Mouse (Mus musculus): Measurements from ENCODE around the gene Atpif1.
"Not testable (repeated sequence)": the region's sequence is repeated elsewhere in the genome, so short reads cannot be mapped to it uniquely, and the experiment has no call there.

The Atpif1 gene

DNA sequence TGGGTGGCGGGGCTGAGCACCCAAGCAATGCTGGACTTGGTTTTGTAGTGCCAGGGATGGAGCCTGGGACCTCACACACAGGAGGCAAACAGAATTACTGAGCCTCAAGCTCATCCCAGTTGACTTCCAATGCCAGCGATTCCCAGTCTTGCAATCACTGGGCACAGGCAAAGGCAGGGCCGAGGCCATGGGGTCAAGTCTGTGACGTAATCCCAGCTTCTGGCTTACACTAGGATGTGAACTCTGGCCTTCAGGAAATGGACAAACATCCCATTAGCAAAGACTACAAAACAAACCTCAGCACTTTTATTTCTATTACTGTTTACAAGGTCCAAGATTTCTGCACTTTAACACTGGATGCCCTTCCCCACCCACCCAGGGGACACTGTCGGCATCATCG, 41.7 kb downstream of the Atpif1 start:
- DNase-seq (ENCODE audit: low read depth, low spot score): no peak

DNA sequence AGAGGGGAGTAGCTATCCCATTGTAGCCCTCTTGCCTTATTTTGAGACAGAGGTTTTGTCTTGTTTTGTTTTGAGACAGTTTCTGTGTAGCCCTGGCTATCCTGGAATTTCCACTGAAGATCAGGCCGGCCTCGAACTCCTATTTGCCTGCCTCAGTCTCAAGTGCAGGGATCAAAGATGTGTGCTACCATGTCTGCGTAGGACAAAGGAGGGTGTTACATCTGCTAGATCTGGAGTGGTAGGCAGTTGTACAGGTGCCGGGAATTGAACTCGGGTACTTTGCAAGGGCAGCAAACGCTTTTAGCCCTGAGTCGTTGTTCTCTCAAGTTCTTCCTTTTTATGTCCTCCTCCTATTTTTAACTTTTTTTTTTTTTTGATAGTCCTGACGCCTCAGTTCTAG, 42.4 kb downstream of the Atpif1 start:
- DNase-seq (ENCODE audit: low read depth, low spot score): no peak

DNA sequence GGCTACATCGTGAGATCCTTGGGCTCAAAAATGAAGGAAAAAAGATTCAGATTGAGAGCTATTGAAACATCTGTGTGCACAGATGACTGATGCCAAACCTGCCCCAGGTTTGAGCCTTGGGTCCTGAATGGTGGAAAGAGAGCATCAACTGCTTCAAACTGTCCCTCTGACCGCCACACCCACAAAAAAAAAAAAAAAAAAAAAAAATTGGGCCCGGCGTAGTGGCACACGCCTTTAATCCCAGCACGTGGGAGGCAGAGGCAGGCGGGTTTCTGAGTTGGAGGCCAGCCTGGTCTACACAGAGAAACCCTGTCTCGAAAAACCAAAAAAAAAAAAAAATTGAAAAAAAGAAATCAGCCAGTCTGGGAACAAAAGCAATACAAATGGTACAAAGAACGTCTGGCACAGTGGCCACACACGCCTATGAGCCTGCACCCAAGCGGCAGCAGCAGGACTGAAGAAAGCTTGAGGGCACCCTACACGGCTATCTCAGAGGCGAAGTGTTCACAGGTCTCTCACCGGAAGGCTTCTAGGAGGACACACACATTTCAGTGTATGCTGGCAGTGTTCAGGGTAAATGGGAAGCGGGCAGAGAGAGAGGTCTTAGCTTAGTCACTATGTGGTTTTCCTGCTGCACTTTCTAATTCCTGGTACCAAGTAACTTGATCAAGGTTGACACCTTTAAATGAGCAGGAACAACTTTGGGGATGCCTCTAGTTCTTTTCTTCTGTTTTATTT, 43.0 kb downstream of the Atpif1 start:
- DNase-seq (ENCODE audit: low read depth, low spot score): no peak

DNA sequence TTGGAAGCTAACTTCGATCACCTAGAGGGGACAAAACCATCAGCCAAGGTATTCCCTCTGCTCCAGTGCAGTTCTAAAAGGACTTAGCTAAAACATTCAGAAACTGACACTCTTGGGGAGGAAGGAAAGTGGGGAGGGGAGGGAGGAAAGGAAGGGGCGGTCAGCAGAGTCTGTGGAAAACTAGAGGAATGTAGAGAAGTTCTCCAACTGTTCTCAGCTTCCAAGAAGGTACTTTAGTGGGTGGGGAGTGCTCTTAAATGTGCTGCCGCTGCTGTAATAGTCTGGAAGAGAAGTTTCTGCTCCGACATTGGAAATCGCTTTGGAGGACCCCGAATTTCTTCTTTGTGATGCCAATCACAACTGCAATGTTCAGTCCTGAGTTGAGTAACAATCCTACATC, 44.5 kb downstream of the Atpif1 start:
- no peak for DNase-seq (ENCODE audit: low read depth, low spot score)

DNA sequence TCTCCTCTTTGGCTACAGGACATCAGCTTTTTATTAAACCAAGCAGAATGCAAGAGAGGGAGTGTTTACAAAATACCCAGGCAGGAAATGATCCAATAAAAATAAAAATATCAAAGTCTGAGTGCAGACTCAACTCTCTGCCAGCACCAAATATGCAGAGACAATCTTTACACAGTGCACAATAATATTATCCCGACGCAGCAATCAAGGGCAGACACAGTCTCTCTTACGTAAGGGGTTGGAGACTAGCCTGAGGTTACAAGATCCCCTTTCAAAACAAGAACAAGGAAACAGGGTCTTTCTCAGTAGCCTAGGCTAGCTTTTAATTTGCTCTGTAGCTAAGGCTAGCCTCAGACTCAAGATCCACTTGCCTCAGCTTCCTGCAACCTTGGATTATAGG, 44.9 kb downstream of the Atpif1 start:
- DNase-seq (ENCODE audit: low read depth, low spot score): no peak

DNA sequence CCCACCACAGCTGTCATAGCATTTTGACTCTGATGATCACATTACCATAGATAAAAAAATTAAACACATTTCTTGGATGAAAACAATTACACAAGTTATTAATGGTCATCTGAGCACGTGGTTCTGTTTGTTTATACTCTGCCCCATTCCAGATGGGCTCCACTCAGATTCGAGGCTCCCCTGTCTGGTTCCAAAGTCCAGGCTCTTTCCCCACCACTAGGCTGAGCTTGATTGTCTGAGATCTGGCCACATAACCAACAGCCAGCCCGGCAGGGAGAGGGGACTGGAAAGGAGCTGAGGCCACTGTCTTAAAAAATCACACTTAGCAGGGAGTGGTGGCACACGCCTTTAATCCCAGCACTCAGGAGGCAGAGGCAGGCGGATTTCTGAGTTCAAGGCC, 48.6 kb downstream of the Atpif1 start:
- no peak for DNase-seq (ENCODE audit: low read depth, low spot score)

DNA sequence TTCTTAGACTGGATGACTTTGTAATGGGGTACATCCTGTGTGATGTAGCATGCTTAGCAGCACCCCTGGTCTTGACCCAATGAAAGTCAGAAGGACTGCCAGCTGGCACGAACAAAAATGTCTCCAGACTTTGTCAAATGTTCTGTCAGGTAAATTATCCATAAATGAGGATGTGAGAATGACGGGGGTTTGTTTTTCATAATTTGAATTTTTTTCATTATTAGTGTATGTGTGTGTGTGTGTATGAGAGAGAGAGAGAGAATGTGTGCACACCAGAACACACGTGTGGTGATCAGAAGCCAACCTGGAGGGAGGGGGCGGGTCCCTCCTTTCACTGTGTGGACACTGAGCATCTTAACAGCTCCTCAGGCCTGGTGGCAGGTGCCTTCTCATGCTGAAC, 49.2 kb downstream of the Atpif1 start:
- no peak for DNase-seq (ENCODE audit: low read depth, low spot score)

DNA sequence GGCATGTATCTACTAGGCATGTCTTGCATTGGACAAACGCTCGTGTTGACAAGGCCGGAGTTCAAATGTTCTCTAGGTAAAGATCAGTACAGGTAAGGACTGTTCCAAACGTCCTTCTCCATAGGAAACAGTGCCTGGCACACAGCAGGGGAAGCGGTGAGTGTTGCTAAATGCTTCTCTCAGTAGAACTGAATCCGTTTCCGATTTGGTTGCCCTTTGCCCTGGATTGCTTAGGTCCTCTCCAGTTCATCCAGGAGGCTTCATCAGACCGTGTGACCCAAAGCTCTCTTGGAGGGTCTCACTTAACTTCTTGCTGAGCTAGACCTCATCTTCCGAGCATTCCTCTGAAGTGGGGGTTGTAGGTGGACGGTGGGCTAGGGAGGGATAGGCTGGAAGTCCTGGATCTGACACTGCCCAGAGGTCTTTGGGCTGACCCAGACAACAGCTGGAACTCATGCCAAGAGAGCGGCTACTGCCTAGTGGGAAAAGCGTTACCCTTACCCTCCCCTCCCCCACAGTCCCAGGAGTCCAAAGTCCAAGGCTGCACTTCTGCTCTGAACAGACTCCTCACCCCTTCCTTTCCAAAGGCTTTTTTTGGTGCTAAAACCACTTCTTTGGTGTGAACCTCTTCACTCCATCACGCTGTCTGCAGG, 50.4 kb downstream of the Atpif1 start:
- no peak for DNase-seq (ENCODE audit: low read depth, low spot score)

DNA sequence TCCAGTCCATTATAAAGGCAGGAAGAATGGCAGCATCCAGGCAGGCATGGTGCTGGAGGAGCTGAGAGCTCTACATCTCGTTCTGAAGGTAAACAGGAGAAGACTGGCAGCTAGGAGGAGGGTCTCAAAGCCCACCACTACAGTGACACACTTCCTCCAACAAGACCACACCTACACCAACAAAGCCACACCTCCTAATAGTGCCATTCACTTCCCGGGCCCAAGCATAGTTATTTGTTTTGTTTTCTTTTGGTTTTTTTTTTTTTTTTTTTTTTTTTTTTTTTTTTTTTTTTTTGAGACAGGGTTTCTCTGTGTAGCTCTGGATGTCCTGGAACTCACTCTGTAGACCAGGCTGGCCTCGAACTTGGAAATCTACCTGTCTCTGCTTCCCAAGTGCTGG, 51.4 kb downstream of the Atpif1 start:
- not testable (repeated sequence) for DNase-seq (ENCODE audit: low read depth, low spot score)
